Mouse (Mus musculus): ENCODE results near the gene Gm5072. TPM values are rescaled to one million over a fixed set of nuclear protein-coding genes. Genes with fewer than 3 reads are reported as not detected.
"Not testable (repeated sequence)": the region's sequence is repeated elsewhere in the genome, so short reads cannot be mapped to it uniquely, and the experiment has no call there.

The Gm5072 gene
- not detected in 2 replicates for polyA plus RNA-seq (2016; fragmentation: Nextera tagmentation; extraction: Ambion mirVana)

DNA sequence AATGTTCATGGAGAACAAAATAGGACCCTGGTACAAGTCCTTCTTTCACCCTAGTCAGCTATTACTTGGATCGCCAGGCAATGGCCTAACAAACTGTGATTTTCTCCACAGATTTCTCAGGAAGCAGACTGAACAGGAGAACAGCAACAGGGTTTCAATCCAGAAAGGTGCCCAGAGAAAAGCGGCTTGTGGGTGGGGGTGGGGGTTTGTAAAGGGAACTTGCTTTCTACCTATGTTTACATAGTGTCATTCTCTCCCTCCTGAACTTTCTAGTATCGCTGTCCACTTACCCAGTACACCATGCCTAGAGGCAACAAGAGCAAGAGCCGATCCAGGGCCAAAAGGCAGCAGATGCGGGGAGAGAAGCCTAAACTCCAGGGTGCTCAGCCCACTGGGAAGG lies at the start of gene Gm5072:
Gene Gm5072, plus strand, starts transcription at position 301 of the 400 bp plus-strand sequence.
- H3K4me2 ChIP-seq (replicated peaks); H3K9ac ChIP-seq (replicated peaks); H3K27me3 ChIP-seq; H3K36me3 ChIP-seq; H3K27ac ChIP-seq (replicated peaks); ATAC-seq (ENCODE audit: low FRiP score, low read depth); H3K4me1 ChIP-seq; H3K4me3 ChIP-seq; H3K9me3 ChIP-seq: not testable (repeated sequence)
- WGBS, result no CpG with 5 or more reads among the region's 5 CpGs

Other genes with a start within 250 kb of the Gm5072 start
- not detected in 2 replicates for gene Mageb2, start 60.8 kb upstream of the Gm5072 start, polyA plus RNA-seq (2016; fragmentation: Nextera tagmentation; extraction: Ambion mirVana)
- not detected in 2 replicates for gene Gm8914, start 87.6 kb downstream of the Gm5072 start, polyA plus RNA-seq (2016; fragmentation: Nextera tagmentation; extraction: Ambion mirVana)
- not detected in 2 replicates for gene 1700084M14Rik, start 183.4 kb downstream of the Gm5072 start, polyA plus RNA-seq (2016; fragmentation: Nextera tagmentation; extraction: Ambion mirVana)
- gene Gm14781, start 239.7 kb downstream of the Gm5072 start, polyA plus RNA-seq (2016; fragmentation: Nextera tagmentation; extraction: Ambion mirVana), result not detected in 2 replicates